Comparison of ENCODE assay signal across 8 mouse cellular contexts in the genomic region with DNA sequence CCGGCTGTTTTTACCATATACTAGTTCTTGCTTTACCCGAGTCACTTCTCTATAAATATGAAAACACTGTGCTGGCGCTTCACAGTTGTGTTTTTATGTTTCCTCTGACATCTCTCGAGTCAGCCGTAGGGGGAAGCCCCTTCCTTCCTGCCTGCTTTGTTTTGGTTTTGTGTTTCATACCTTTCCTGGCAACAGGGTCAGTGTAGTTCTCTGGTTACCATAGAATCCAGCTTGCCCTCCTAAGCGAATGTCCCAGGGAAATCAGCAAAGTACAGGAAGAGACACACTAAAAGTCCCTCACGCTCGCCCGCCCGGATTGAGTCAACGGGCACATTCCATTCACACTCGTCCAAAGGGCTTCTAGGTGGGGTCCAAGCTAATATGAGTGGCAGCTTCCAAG.
A peak's percentile ranks its signal among the peaks of the same experiment; 100 is the strongest.
DNase-seq lines count a peak whose midpoint lies in the region; ATAC-seq and TF ChIP-seq lines count a peak whose summit lies in the region.

No protein-coding gene starts in this region.

- H3K4me3 ChIP-seq in heart, embryonic 11.5 days (ENCODE audit: low read depth, low read length) = 0 out of 2 replicates have a peak overlapping the region, but pooled peaks have one; percentile 8
- H3K4me3 ChIP-seq in kidney, adult 2 months (ENCODE audit: insufficient read depth, low read depth, low read length) = 0 out of 2 replicates have a peak overlapping the region, but pooled peaks have one; percentile 14
- H3K4me3 ChIP-seq in stomach, embryonic 15.5 days (replicated peaks) = no peak overlapping the region; the same call in 1 of the 2 replicates

- no peak for TF ChIP-seq CTCF in brain, embryonic 14.5 days (IDR thresholded peaks at IDR 0.05; ENCODE audit: borderline replicate concordance, extremely low read depth, insufficient read depth, insufficient read length)
- no peak for TF ChIP-seq CTCF in kidney, adult 2 months (conservative IDR thresholded peaks at IDR 0.05; ENCODE audit: insufficient read depth, insufficient read length, low read depth, low read length)

- no peak for ATAC-seq in heart, embryonic 11.5 days (replicated peaks; ENCODE audit: insufficient number of reproducible peaks, low FRiP score, low TSS enrichment)
- ATAC-seq in stomach, embryonic 15.5 days (ENCODE audit: insufficient read depth, low FRiP score, low read depth) = no peak

- no peak for TF ChIP-seq POLR2A in brain, embryonic 14.5 days (IDR thresholded peaks at IDR 0.05; ENCODE audit: borderline replicate concordance, extremely low read depth, insufficient read depth, insufficient read length, poor library complexity, severe bottlenecking)
- no peak for TF ChIP-seq POLR2A in kidney, adult 2 months (IDR thresholded peaks at IDR 0.05; ENCODE audit: low read depth, low read length)

- no peaks in the 10 kb centered on the region for H3K36me3 ChIP-seq in heart, embryonic 11.5 days (ENCODE audit: control insufficient read depth, insufficient read depth, low read length)
- H3K36me3 ChIP-seq in kidney, adult 2 months (ENCODE audit: control insufficient read depth, insufficient read depth, low read length) = no peaks in the 10 kb centered on the region
- no peaks in the 10 kb centered on the region for H3K36me3 ChIP-seq in stomach, embryonic 15.5 days

- WGBS in heart, embryonic 11.5 days (ENCODE audit: insufficient replicate concordance) = 25% methylated on average over 12 of the region's 12 CpGs
- 11% methylated on average over 12 of the region's 12 CpGs for WGBS in kidney, adult 2 months
- 19% methylated on average over 12 of the region's 12 CpGs for WGBS in stomach, embryonic 15.5 days

- DNase-seq in CD8-positive naive resting alpha-beta T cell, adult 2 months (ENCODE audit: low read depth in 2 of 2, low spot score in 2 of 2) = peak; percentile 42 to 56
- peak; percentile 20 for DNase-seq in brain, embryonic 14.5 days (ENCODE audit: low read depth)
- DNase-seq in kidney, adult 2 months = peak; percentile 66
- DNase-seq in lung, postnatal 10 days = peak; percentile 57
- DNase-seq in layer of hippocampus, postnatal 25 days (ENCODE audit: extremely low spot score in 1 of 2, low spot score in 1 of 2) = no peak
- DNase-seq in layer of hippocampus, adult 8-10 months (ENCODE audit: low spot score in 2 of 2) = no peak

- no peak overlapping the region for H3K9ac ChIP-seq in heart, embryonic 11.5 days (ENCODE audit: low read depth, low read length)
- H3K9ac ChIP-seq in stomach, embryonic 15.5 days = no peak overlapping the region

- no peaks in the 10 kb centered on the region for H3K9me3 ChIP-seq in heart, embryonic 11.5 days (replicated peaks; ENCODE audit: control insufficient read depth, low read length)
- no peaks in the 10 kb centered on the region for H3K9me3 ChIP-seq in stomach, embryonic 15.5 days

- H3K4me2 ChIP-seq in heart, embryonic 11.5 days = peak overlapping the region; percentile 53
- peak overlapping the region; percentile 43 for H3K4me2 ChIP-seq in stomach, embryonic 15.5 days

- H3K27ac ChIP-seq in heart, embryonic 11.5 days (ENCODE audit: low read depth, low read length) = peak overlapping the region; percentile 22; the same call in 1 of the 2 replicates
- no peak overlapping the region for H3K27ac ChIP-seq in kidney, adult 2 months (ENCODE audit: insufficient read depth, low read depth, low read length)
- 0 out of 2 replicates have a peak overlapping the region, but pooled peaks have one; percentile 31 for H3K27ac ChIP-seq in stomach, embryonic 15.5 days

- no peaks in the 10 kb centered on the region for H3K27me3 ChIP-seq in heart, embryonic 11.5 days (ENCODE audit: control insufficient read depth, insufficient read depth, low read length)
- no peaks in the 10 kb centered on the region for H3K27me3 ChIP-seq in kidney, adult 2 months (replicated peaks; ENCODE audit: control insufficient read depth, insufficient read depth, low read length)
- no peaks in the 10 kb centered on the region for H3K27me3 ChIP-seq in stomach, embryonic 15.5 days (replicated peaks)

- no peaks in the 10 kb centered on the region for H3K4me1 ChIP-seq in heart, embryonic 11.5 days (ENCODE audit: control insufficient read depth, insufficient read depth, low read length)
- H3K4me1 ChIP-seq in kidney, adult 2 months (ENCODE audit: control insufficient read depth, insufficient read depth, low read length) = peaks cover 5% of the 10 kb centered on the region; the same call in 1 of the 2 replicates
- 0 out of 2 replicates have a peak, but pooled peaks cover 3% of the 10 kb centered on the region for H3K4me1 ChIP-seq in stomach, embryonic 15.5 days

Comparison
In these comparisons a context has a peak if more than half of its experiments do, and no peak if none do; other contexts are left out.
1. DNase-seq: peak in CD8-positive naive resting alpha-beta T cell, adult 2 months (2 of 2), brain, embryonic 14.5 days (single experiment), kidney, adult 2 months (single experiment) and lung, postnatal 10 days (single experiment); none in layer of hippocampus, postnatal 25 days (0 of 2) and layer of hippocampus, adult 8-10 months (0 of 2).